Mouse (Mus musculus): ENCODE measurements at regions not wholly inside any gene's neighbourhood (a gene's known extent, or its start where the extent isn't known, plus 50 kb on each side); places are given as distances from the start of the nearest gene placed in this dataset.

GRCm38 (mm10) chr5:91456924-91457323, 54.1 kb upstream of the Btc start:
- DNase-seq: no peak

- peak; percentile 11 for DNase-seq
Measured at GRCm38 (mm10) chr5:91464876-91465508, 52.4 kb upstream of the Parm1 start.
